Mouse (Mus musculus) megakaryocyte-erythroid progenitor cell, adult 5 weeks (primary cell): Measurements from ENCODE around the gene Cpne6. TPM values are rescaled to one million over a fixed set of nuclear protein-coding genes. Genes with fewer than 3 reads are reported as not detected.

Source experiments
- polyA plus RNA-seq: library from polyadenylated mRNA; stranded (reverse); fragments of >175 nt; gene quantifications from 2 replicates; pipeline ENCODE4 v1.2.3, GENCODE M21; 2012

Cpne6 gene
- not detected in 2 replicates for polyA plus RNA-seq

GRCm38 (mm10) chr14:55510125-55510731 lies at the start of gene Cpne6:
Gene Cpne6 (plus strand): TSS chr14:55510445.

GRCm38 (mm10) chr14:55478651-55479599 lies 31.3 kb upstream of the Cpne6 start, which contains the start of gene Dhrs4:
Gene Dhrs4 (plus strand): TSS chr14:55478758.

GRCm38 (mm10) chr14:55490361-55491201 lies 19.7 kb upstream of the Cpne6 start, which contains the start of gene Carmil3:
Gene Carmil3 (plus strand): TSS chr14:55490651.

GRCm38 (mm10) chr14:55524785-55525184 lies 14.5 kb downstream of the Cpne6 start, which contains the start of gene Nrl:
Gene Nrl (minus strand): TSS chr14:55524981.

GRCm38 (mm10) chr14:55540067-55540786 lies 30.0 kb downstream of the Cpne6 start, which contains the start of gene Pck2:
Gene Pck2 (plus strand): TSS chr14:55540266.

GRCm38 (mm10) chr14:55559799-55560201 lies 49.6 kb downstream of the Cpne6 start, which contains the start of gene Dcaf11:
Gene Dcaf11 (plus strand): TSS chr14:55560006.

GRCm38 (mm10) chr14:55560202-55561073 lies 50.2 kb downstream of the Cpne6 start, which contains the start of gene A730061H03Rik:
Gene A730061H03Rik (minus strand): TSS chr14:55560406.

Other genes with a start within 250 kb of the Cpne6 start
- 104 TPM in 2 replicates for gene Dhrs4, start 31.7 kb upstream of the Cpne6 start, polyA plus RNA-seq
- gene Carmil3, start 19.8 kb upstream of the Cpne6 start, polyA plus RNA-seq: 4.3 and 4.5 TPM in 2 replicates
- not detected in 2 replicates for gene Nrl, start 14.5 kb downstream of the Cpne6 start, polyA plus RNA-seq
- 86.4 and 95.5 TPM in 2 replicates for gene Pck2, start 29.8 kb downstream of the Cpne6 start, polyA plus RNA-seq
- 55.9 and 75.4 TPM in 2 replicates for gene Dcaf11, start 49.6 kb downstream of the Cpne6 start, polyA plus RNA-seq
- 0.47 and 0.96 TPM in 2 replicates for gene A730061H03Rik, start 50.0 kb downstream of the Cpne6 start, polyA plus RNA-seq
- gene Fitm1, start 65.2 kb downstream of the Cpne6 start, polyA plus RNA-seq: 0.60 and 1.2 TPM in 2 replicates
- 244 and 281 TPM in 2 replicates for gene Psme1, start 67.7 kb downstream of the Cpne6 start, polyA plus RNA-seq
- 8.4 and 8.5 TPM in 2 replicates for gene Emc9, start 74.9 kb downstream of the Cpne6 start, polyA plus RNA-seq
- gene Psme2, start 80.7 kb downstream of the Cpne6 start, polyA plus RNA-seq: 82.1 TPM in 2 replicates
- gene Rnf31, start 81.3 kb downstream of the Cpne6 start, polyA plus RNA-seq: 31.2 and 32.0 TPM in 2 replicates
- 88.9 and 109 TPM in 2 replicates for gene Irf9, start 93.1 kb downstream of the Cpne6 start, polyA plus RNA-seq
- 18.2 and 29.4 TPM in 2 replicates for gene Rec8, start 107.6 kb downstream of the Cpne6 start, polyA plus RNA-seq
- 62.9 and 90.9 TPM in 2 replicates for gene Ipo4, start 125.5 kb downstream of the Cpne6 start, polyA plus RNA-seq
- gene Gm49378, start 127.5 kb downstream of the Cpne6 start, polyA plus RNA-seq: 1.4 and 1.5 TPM in 2 replicates
- 19.0 and 19.4 TPM in 2 replicates for gene Tm9sf1, start 133.4 kb downstream of the Cpne6 start, polyA plus RNA-seq
- gene Tssk4, start 139.7 kb downstream of the Cpne6 start, polyA plus RNA-seq: 0.07 TPM in 1 of 2 replicates, not detected in the other
- 13.6 and 17.8 TPM in 2 replicates for gene Mdp1, start 150.1 kb downstream of the Cpne6 start, polyA plus RNA-seq
- gene Gmpr2, start 161.5 kb downstream of the Cpne6 start, polyA plus RNA-seq: 23.9 and 24.7 TPM in 2 replicates
- gene Nedd8, start 161.7 kb downstream of the Cpne6 start, polyA plus RNA-seq: 102 and 110 TPM in 2 replicates
- gene Tinf2, start 171.4 kb downstream of the Cpne6 start, polyA plus RNA-seq: 31.6 and 41.8 TPM in 2 replicates
- 4.6 and 5.6 TPM in 2 replicates for gene Tgm1, start 203.5 kb downstream of the Cpne6 start, polyA plus RNA-seq
- gene Rabggta, start 211.8 kb downstream of the Cpne6 start, polyA plus RNA-seq: 30.6 and 31.0 TPM in 2 replicates
- 3.9 and 5.5 TPM in 2 replicates for gene Dhrs1, start 235.2 kb downstream of the Cpne6 start, polyA plus RNA-seq
- 30.4 and 53.0 TPM in 2 replicates for gene Nop9, start 235.2 kb downstream of the Cpne6 start, polyA plus RNA-seq
- 0.31 and 0.45 TPM in 2 replicates for gene Cideb, start 248.0 kb downstream of the Cpne6 start, polyA plus RNA-seq